Mouse (Mus musculus) liver, postnatal 0 days (tissue): ENCODE measurements at regions not wholly inside any gene's neighbourhood (a gene's known extent, or its start where the extent isn't known, plus 50 kb on each side); places are given as distances from the start of the nearest gene placed in this dataset.

Source experiments
- CTCF ChIP-seq: sonication (generic); IDR thresholded peaks from 2 replicates; pipeline ENCODE4 v1.5.1; 2016; ENCODE audit warnings: antibody characterized with exemption, low read depth
- EP300 ChIP-seq: IDR thresholded peaks from 2 replicates; pipeline ENCODE4 v1.6.1; 2016; ENCODE audit warnings: antibody characterized with exemption, low read depth, mild to moderate bottlenecking

DNA sequence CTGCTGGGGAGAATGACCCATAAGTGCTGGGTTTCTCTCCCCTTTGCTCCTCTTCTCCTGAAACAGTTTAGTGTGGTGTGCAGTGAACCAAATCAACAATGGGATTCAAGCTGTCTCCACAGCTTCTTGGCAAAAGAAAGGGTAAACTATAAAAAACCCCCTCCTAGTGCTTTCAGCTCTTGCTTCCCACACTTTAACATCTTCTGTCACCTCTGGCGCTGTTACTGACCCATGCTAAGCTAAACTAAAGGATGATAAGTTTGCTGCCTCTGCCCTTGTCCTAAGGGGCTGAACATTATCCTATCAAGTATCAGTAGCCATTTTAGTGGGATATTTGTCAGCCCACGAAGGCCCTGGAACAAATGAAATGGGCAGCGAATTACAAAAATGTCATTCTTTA lies 905.4 kb upstream of the Mms22l start:
- no peak for TF ChIP-seq EP300
- no peak for TF ChIP-seq CTCF
